Mouse (Mus musculus): ENCODE data around the gene Gm11127. TPM values are rescaled to one million over a fixed set of nuclear protein-coding genes. Genes with fewer than 3 reads are reported as not detected.

Gene Gm11127
- total RNA-seq, 2 experiments from 2014 or later: 2.1 to 2.4 TPM

Other genes starting within 250 kb of the Gm11127 start
- gene Ier3, start 236.7 kb downstream of the Gm11127 start, total RNA-seq (2021): 10 to 100 TPM; 18.7 to 25.9 TPM
- gene Flot1, start 235.1 kb downstream of the Gm11127 start, total RNA-seq (2021): 100 to 1,000 TPM; 114 to 124 TPM
- gene Tubb5, start 220.1 kb downstream of the Gm11127 start, total RNA-seq (2021): 100 to 1,000 TPM; 358 to 363 TPM
- 10 to 100 TPM; 20.4 to 22.1 TPM for gene Mdc1, start 216.9 kb downstream of the Gm11127 start, total RNA-seq (2021)
- 10 to 100 TPM; 12.6 to 13.5 TPM for gene Nrm, start 197.1 kb downstream of the Gm11127 start, total RNA-seq (2021)
- gene Ppp1r18, start 192.8 kb downstream of the Gm11127 start, total RNA-seq (2021): 10 to 100 TPM; 27.9 to 29.6 TPM
- 10 to 100 TPM; 24.7 to 29.2 TPM for gene Dhx16, start 178.6 kb downstream of the Gm11127 start, total RNA-seq (2021)
- gene 2310061I04Rik, start 160.9 kb downstream of the Gm11127 start, total RNA-seq (2021): 10 to 100 TPM; 64.8 to 69.8 TPM
- gene Atat1, start 148.3 kb downstream of the Gm11127 start, total RNA-seq (2021): 10 to 100 TPM; 12.1 to 16.3 TPM
- gene Mrps18b, start 142.0 kb downstream of the Gm11127 start, total RNA-seq (2021): 10 to 100 TPM; 52.8 to 56.2 TPM
- gene Ppp1r10, start 141.9 kb downstream of the Gm11127 start, total RNA-seq (2021): 10 to 100 TPM; 43.3 to 45.1 TPM
- 10 to 100 TPM; 64.0 to 67.4 TPM for gene Abcf1, start 88.6 kb downstream of the Gm11127 start, total RNA-seq (2021)
- 10 to 100 TPM; 32.8 to 33.1 TPM for gene Gnl1, start 78.5 kb downstream of the Gm11127 start, total RNA-seq (2021)
- gene Prr3, start 78.1 kb downstream of the Gm11127 start, total RNA-seq (2021): 10 to 100 TPM in 1 of 2 experiments, 1 to 10 TPM in 1; 7.9 to 11.0 TPM
- gene H2-T24, start 37.8 kb downstream of the Gm11127 start, total RNA-seq (2021): 1 to 10 TPM; 2.2 to 3.3 TPM
- gene H2-T23, start 25.5 kb downstream of the Gm11127 start, total RNA-seq (2021): 10 to 100 TPM; 16.6 TPM
- gene H2-T22, start 15.6 kb downstream of the Gm11127 start, total RNA-seq (2021): 10 to 100 TPM; 11.0 to 11.8 TPM
- under 1 TPM in 1 of 2 experiments, not detected in 1; 0.15 TPM for gene Gm6034, start 15.4 kb downstream of the Gm11127 start, total RNA-seq (2021)
- under 1 TPM in 1 of 2 experiments, not detected in 1; 0.26 TPM for gene Gm19684, start 63.3 kb upstream of the Gm11127 start, total RNA-seq (2021)
- gene Gm7030, start 71.1 kb upstream of the Gm11127 start, total RNA-seq (2021): not detected
- gene Gm8909, start 110.2 kb upstream of the Gm11127 start, total RNA-seq (2021): under 1 TPM in 1 of 2 experiments, not detected in 1; 0.24 TPM
- under 1 TPM in 1 of 2 experiments, not detected in 1; 0.34 TPM for gene H2-T3, start 131.9 kb upstream of the Gm11127 start, total RNA-seq (2021)
- gene Rpp21, start 199.7 kb upstream of the Gm11127 start, total RNA-seq (2021): 10 to 100 TPM; 33.4 to 34.7 TPM
- gene Trim39, start 213.9 kb upstream of the Gm11127 start, total RNA-seq (2021): 1 to 10 TPM; 7.8 to 8.0 TPM
- gene H2-M10.2, start 228.1 kb upstream of the Gm11127 start, total RNA-seq (2021): not detected

Measured in heart, postnatal 10 days (tissue).